Mouse (Mus musculus) right cerebral cortex, adult 2 months (tissue): ENCODE measurements around the gene Ypel3.
"Not testable (repeated sequence)": the region's sequence is repeated elsewhere in the genome, so short reads cannot be mapped to it uniquely, and the experiment has no call there.

ENCODE experiments used
- DNase-seq, 2 experiments: peaks; one replicate each; pipeline ENCODE4 v3.0.0; 2021 to 2022; ENCODE audit warnings: low spot score in 2 of 2

The Ypel3 gene

GRCm38 (mm10) chr7:126766201-126766600, 10.6 kb upstream of the Ypel3 start, which contains the start of gene Gdpd3:
TSS of gene Gdpd3 (plus strand) at chr7:126766334.
- DNase-seq = no peak

GRCm38 (mm10) chr7:126767001-126767400, 9.8 kb upstream of the Ypel3 start:
- DNase-seq = no peak

GRCm38 (mm10) chr7:126770784-126771183, 6.0 kb upstream of the Ypel3 start:
- no peak for DNase-seq

DNA sequence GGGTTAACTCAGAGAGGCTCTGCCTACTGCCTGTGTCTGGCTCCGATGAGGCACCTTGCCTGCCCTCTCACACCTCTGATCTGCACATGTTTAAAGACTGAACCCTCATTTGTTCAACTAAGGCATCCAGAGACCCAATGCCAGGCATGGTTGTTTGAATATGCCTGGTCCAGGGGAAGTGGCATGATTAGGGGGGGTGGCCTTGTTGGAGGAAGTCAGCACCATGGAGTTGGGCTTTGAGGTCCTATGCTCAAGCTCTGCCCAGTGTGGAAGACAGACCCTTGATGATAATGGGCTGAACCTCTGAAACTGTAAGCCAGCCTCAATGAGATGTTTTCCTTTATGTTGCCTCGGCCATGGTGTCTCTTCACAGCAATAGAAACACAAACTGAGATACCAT, 3.4 kb upstream of the Ypel3 start:
- DNase-seq = no peak

DNA sequence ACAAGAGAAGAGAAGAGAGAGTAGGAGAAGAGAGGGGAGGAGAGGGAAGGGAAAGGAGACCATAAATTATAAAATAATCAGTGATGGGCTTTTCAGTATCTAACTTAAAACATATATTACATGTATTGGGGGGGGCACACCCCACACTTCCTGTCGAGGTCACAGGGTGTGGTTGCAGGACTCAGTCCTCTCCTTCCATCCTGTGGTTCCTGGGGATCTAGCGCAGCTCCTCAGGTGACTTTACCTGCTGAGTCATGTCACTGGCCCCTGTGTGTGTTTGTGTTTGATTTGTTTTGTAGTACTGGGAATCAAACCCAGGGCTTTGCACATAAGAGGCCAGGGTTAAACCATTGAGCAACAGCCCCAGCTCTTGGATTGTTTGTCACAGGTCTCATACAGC, 2.3 kb upstream of the Ypel3 start:
- no peak for DNase-seq

GRCm38 (mm10) chr7:126775185-126775977, 1.4 kb upstream of the Ypel3 start:
- DNase-seq = no peak

DNA sequence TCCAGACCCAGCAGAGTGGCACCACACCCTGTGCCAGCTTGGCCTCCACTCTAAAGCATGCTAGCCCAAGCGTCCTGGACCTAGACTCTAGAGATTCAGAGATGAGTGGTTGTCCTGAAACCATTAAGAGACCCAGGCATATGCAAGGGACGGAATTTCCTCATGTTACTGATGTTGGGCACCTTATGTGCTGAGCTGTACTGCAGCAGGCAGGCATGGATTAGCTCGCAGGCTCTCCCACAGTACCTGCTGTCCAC, 849 bp upstream of the Ypel3 start:
- no peak for DNase-seq

DNA sequence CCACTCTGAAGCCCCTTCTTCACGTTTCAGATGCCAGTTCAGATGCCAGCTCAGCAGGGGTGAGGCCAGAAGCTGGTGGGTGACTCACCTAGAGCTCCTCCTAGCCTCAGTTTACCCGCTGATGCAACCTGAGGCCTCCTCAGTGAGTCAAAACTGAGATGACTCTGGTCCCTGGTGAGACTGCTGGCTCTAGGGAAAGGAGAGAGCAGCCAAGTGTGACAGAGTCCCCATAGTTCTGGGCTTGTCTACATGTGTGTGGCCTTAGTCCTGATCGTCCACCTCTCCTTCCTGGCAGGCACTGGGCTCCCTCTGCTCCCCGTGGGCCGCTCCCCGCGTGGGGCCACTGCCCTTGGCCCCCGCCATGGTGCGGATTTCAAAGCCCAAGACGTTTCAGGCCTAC, 721 bp downstream of the Ypel3 start:
- DNase-seq = peak in 1 of 2 experiments; percentile 31

GRCm38 (mm10) chr7:126778147-126778546, 1.4 kb downstream of the Ypel3 start:
- DNase-seq = no peak

GRCm38 (mm10) chr7:126779101-126779500, 2.3 kb downstream of the Ypel3 start:
- DNase-seq = not testable (repeated sequence)

GRCm38 (mm10) chr7:126779983-126780970, 3.5 kb downstream of the Ypel3 start:
- DNase-seq = peak; percentile 86 to 91

DNA sequence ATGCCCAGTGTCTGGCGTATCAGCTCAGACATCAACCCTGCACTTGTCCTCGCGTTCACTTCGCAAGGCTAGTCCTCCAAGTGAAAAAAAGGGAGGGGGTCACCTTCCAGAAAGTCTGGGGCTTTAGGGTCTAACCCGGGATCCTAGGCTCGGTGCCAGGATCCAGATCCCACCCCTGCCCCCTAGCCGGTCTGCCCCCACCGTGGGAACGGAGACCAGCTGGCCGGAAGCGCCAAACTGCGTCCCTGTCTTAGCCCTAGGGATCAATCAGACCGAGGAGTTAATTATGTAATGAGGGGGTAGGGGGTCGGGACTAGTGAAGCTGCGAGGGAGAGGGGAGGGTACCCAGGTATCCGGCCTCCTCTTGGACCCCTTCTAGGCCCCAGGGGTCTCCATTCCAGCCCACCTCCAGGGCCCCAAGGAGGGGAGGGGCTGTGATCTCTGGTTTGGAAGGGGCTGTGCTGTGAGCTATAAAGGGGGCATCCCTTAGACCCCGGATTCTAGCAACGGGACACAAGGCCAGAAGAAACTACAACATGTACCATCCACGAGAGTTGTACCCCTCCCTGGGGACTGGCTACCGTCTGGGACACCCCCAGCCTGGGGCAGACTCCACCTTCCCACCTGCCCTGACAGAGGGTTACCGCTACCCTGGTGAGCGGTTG, 4.3 kb downstream of the Ypel3 start, which contains the start of gene Tbx6:
Tbx6 (plus strand) TSS at position 513 of the 665 bp plus-strand sequence.
- no peak for DNase-seq

DNA sequence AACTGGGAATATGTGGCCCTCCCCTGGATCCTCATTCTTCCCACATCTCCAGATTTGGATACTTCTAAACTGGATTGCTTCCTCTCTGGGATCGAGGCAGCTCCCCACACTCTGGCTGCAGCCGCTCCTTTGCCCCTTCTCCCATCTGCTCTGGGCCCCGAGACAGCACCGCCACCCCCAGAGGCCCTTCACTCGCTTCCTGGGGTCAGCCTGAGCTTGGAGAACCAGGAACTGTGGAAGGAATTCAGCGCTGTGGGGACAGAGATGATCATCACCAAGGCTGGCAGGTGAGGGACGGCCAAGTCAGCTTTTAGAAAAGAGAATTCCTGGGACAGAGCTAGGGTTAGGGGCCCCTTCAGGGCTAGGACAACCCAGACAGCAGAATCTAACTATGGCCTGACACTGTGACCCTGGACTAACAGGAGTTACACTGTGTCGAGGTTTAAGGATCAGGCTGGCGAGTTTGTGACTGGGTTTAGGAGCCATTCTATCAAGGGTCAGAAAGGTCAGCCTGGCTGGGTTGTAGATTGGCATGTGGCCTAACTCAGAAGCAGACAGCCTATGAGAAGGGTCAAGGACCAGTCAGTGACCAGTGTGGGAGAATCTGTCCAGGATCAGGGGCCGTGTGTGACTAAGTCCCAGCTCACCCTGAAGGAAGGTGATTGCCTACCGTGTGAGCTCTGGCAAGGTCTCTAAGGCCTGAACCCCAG, 5.1 kb downstream of the Ypel3 start:
- no peak for DNase-seq

- no peak for DNase-seq
These were observed 5.9 kb downstream of the Ypel3 start for GRCm38 (mm10) chr7:126782693-126783092.

- DNase-seq = no peak
These were observed 7.7 kb downstream of the Ypel3 start for GRCm38 (mm10) chr7:126784469-126784868.

GRCm38 (mm10) chr7:126785056-126785455, 8.3 kb downstream of the Ypel3 start:
- no peak for DNase-seq

GRCm38 (mm10) chr7:126786142-126786541, 9.4 kb downstream of the Ypel3 start:
- DNase-seq = no peak

GRCm38 (mm10) chr7:126789141-126789540, 12.4 kb downstream of the Ypel3 start:
- no peak for DNase-seq

DNA sequence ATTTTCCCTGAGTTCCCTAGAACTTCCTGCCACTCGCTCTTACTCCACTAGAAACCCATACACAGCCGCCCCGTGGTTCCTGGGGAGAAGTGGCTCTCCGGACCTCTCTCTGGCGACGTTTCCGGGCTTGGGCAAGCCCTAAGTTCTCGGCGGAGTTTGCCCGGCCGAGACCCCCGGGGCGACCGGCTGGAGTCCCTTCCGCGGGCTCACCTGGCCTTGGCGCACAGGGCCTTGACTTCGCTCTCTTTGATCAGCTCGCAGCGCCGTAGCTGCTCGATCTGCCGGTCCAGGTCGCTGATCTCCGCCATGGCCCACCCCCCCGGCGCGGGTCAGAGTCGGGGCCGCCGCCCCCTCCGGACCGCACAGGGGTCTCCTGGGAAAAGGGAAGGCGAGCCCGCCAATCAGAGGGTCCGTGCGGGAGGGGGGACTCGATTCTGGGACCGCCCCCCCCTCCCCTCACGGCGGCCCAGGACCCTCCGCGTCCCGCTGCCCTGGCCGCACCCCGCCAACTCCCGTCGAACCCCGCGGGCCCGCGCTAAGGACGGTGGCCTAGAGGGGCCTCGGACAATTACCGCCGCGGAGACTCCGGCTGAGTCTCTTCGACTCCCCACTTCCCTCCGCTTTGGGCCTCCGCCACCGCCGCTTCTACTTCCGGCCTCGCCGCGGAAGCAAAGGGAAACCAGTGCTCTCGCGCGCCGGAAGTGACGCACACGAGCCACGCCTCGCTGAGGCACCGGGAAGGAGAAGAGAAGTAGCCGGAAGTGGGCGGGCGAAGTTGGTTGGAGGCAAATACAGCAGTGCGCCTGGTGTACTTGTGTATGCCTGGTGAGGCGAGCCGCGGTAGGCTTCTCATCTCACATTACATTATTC, 15.3 kb downstream of the Ypel3 start, which contains the start of gene Ppp4c:
Ppp4c (minus strand) TSS at position 646 of the 870 bp plus-strand sequence.
- DNase-seq = peak; percentile 97 to 98

GRCm38 (mm10) chr7:126792721-126793443, 16.1 kb downstream of the Ypel3 start:
- no peak for DNase-seq
